Mouse (Mus musculus) kidney, embryonic 14.5 days (tissue): ENCODE data around the gene Rpl10-ps3. TPM values are rescaled to one million over a fixed set of nuclear protein-coding genes. Genes with fewer than 3 reads are reported as not detected.

ENCODE experiments used
- polyA plus RNA-seq: library from polyadenylated mRNA; unstranded; fragments of >200 nt; fragmentation: Nextera tagmentation; extraction: Ambion mirVana; gene quantifications from 2 replicates; pipeline ENCODE4 v1.2.1, GENCODE M21; 2014

Gene Rpl10-ps3
- polyA plus RNA-seq, 1 experiment from 2014 or later, result 335 TPM

Other genes starting within 250 kb of the Rpl10-ps3 start
- 32.1 and 36.7 TPM in 2 replicates for gene Plet1, start 149.6 kb upstream of the Rpl10-ps3 start, polyA plus RNA-seq
- 85.3 and 89.4 TPM in 2 replicates for gene Pts, start 183.8 kb upstream of the Rpl10-ps3 start, polyA plus RNA-seq
- gene Il18, start 209.9 kb upstream of the Rpl10-ps3 start, polyA plus RNA-seq, result 0.88 and 1.2 TPM in 2 replicates
- gene Bco2, start 210.2 kb upstream of the Rpl10-ps3 start, polyA plus RNA-seq, result 0.16 TPM in 1 of 2 replicates, not detected in the other
- not detected in 2 replicates for gene Tex12, start 216.4 kb upstream of the Rpl10-ps3 start, polyA plus RNA-seq